Mouse (Mus musculus): ENCODE results near the gene Stx19. TPM values are rescaled to one million over a fixed set of nuclear protein-coding genes. Genes with fewer than 3 reads are reported as not detected.
A peak's percentile ranks its signal among the peaks of the same experiment; 100 is the strongest.

Gene Stx19
- polyA plus RNA-seq, 1 experiment from 2014 or later, result 0.38 TPM

DNA sequence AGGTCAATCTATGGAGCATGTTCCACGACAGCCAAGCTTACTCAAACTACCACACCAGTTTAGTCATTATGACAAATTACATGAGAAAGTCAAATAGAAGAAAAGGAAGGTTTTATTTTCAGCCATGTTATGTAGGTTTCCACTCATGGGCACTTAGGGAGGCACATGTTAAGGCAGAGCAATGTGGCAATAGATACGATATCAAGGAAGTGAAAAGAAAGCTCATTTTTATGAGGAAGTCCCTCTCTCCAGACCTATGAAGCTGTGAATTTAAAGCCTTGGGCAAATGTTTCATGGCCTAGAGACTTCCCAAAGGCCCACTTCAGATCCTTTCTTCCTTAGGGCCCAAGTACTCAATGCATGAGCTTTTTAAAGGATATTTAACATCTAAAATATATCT lies 43.0 kb downstream of the Stx19 start:
- no peaks in the 10 kb centered on the region for H3K9me3 ChIP-seq (ENCODE audit: control insufficient read depth, low read length)
- ATAC-seq (ENCODE audit: low FRiP score, low TSS enrichment), result no peak
- WGBS, result 93% methylated on average over 2 of the region's 2 CpGs
- H3K27ac ChIP-seq (ENCODE audit: low read depth, low read length), result no peak overlapping the region
- H3K4me3 ChIP-seq (ENCODE audit: low read length), result no peak overlapping the region
- H3K9ac ChIP-seq (ENCODE audit: low read depth, low read length), result no peak overlapping the region
- H3K4me2 ChIP-seq (replicated peaks; ENCODE audit: low read depth, low read length), result no peak overlapping the region
- H3K36me3 ChIP-seq (ENCODE audit: control insufficient read depth, insufficient read depth, low read length), result no peaks in the 10 kb centered on the region
- no peaks in the 10 kb centered on the region for H3K4me1 ChIP-seq (ENCODE audit: control insufficient read depth, insufficient read depth, low read length)
- no peaks in the 10 kb centered on the region for H3K27me3 ChIP-seq (ENCODE audit: control insufficient read depth, insufficient read depth, low read length)

DNA sequence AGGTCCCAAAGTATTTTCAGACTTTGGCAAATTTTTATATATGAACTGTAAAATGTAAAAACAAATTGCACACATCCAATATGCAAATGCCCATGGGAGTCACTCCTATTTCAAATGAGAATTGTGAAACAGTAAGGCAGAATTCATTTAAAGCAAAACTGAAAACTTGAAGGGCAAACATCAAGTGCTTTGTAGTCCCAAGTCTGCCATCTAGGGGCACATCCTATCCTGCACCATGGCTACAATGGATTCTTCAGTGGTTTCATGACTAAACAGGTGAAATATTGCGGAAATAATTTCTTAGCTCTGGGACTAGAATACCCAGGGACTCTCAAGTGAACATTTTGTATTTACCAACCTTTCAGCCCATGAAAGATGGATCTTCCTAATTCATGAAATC lies 43.5 kb downstream of the Stx19 start:
- Histone ChIP-seq H3K36me3 (ENCODE audit: control insufficient read depth, insufficient read depth, low read length) (no peaks in the 10 kb centered on the region), H3K4me1 (ENCODE audit: control insufficient read depth, insufficient read depth, low read length) (no peaks in the 10 kb centered on the region), H3K27me3 (ENCODE audit: control insufficient read depth, insufficient read depth, low read length) (no peaks in the 10 kb centered on the region), H3K4me3 (ENCODE audit: low read length) (no peak overlapping the region), H3K9ac (ENCODE audit: low read depth, low read length) (no peak overlapping the region), H3K27ac (ENCODE audit: low read depth, low read length) (no peak overlapping the region), H3K4me2 (replicated peaks; ENCODE audit: low read depth, low read length) (no peak overlapping the region), H3K9me3 (ENCODE audit: control insufficient read depth, low read length) (no peaks in the 10 kb centered on the region)
- ATAC-seq (ENCODE audit: low FRiP score, low TSS enrichment), result no peak
- 93% methylated on average over 1 of the region's 1 CpGs for WGBS

DNA sequence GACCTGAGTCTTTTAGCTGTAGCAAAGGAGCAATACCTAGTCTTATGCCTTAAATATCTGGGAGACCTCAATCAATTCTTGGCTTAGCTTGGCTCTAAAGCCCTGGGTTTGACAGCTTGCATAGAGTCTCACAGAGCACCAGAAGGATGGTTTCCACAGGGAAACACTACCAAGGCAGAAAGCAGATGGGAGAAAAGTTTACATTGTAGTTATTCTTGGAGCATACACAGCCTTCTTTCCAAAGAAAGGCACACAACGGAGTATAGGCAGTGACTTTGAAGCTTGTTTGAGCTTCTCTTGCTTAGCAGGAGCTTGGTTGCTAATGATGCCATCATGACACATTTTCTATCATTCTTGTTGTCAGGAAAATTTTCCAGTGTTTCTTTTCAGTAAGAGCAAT lies 45.7 kb downstream of the Stx19 start:
- Histone ChIP-seq H3K27me3 (ENCODE audit: control insufficient read depth, insufficient read depth, low read length) (no peaks in the 10 kb centered on the region), H3K27ac (ENCODE audit: low read depth, low read length) (no peak overlapping the region), H3K36me3 (ENCODE audit: control insufficient read depth, insufficient read depth, low read length) (no peaks in the 10 kb centered on the region), H3K4me3 (ENCODE audit: low read length) (no peak overlapping the region), H3K9me3 (ENCODE audit: control insufficient read depth, low read length) (no peaks in the 10 kb centered on the region), H3K4me1 (ENCODE audit: control insufficient read depth, insufficient read depth, low read length) (no peaks in the 10 kb centered on the region), H3K9ac (ENCODE audit: low read depth, low read length) (no peak overlapping the region), H3K4me2 (replicated peaks; ENCODE audit: low read depth, low read length) (no peak overlapping the region)
- WGBS, result 95% methylated on average over 1 of the region's 1 CpGs
- ATAC-seq (ENCODE audit: low FRiP score, low TSS enrichment), result no peak

DNA sequence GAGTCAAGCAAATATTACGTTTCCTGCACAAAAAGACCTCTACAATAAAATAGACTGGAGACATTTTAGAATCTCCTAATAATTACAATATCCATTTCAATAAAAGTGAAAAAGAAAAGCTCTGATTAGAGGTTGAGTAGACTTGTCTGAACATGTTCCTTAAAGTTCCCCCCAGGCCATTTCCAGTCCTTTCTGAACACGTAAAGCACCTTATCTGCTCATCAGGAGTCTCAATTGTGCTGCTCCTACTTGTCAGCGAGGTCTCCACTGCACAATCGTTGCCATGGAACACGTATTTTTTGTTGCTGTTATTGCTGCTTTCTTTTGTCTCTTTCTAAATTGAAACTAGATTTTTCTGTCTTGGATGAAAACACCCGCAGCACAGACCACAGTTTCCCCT lies 47.0 kb downstream of the Stx19 start:
- H3K9me3 ChIP-seq (ENCODE audit: control insufficient read depth, low read length), result no peaks in the 10 kb centered on the region
- H3K27ac ChIP-seq (ENCODE audit: low read depth, low read length), result no peak overlapping the region
- no peaks in the 10 kb centered on the region for H3K36me3 ChIP-seq (ENCODE audit: control insufficient read depth, insufficient read depth, low read length)
- H3K27me3 ChIP-seq (ENCODE audit: control insufficient read depth, insufficient read depth, low read length), result no peaks in the 10 kb centered on the region
- no peaks in the 10 kb centered on the region for H3K4me1 ChIP-seq (ENCODE audit: control insufficient read depth, insufficient read depth, low read length)
- no peak overlapping the region for H3K9ac ChIP-seq (ENCODE audit: low read depth, low read length)
- 77% methylated on average over 6 of the region's 6 CpGs for WGBS
- H3K4me3 ChIP-seq (ENCODE audit: low read length), result no peak overlapping the region
- no peak for ATAC-seq (ENCODE audit: low FRiP score, low TSS enrichment)
- H3K4me2 ChIP-seq (replicated peaks; ENCODE audit: low read depth, low read length), result no peak overlapping the region

DNA sequence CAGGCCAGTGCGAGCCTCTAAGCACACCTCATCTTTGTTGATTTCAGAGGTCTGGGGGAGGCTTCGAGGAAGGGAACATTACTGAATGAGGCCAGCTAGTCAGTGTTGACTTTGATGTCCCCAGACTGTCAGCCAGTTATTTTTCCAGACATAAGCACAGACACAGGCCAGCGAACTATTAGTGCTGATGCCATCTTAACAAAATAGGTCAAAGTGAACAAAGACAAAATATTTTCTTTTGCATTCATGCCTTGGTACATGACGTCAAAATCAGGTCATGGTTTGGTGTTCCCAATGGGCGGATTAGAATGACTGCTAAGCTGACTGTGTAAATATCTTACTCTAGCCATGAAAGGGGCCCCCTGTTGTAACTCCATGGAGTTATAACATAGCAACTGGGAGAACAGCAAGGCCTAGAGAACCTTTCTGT lies 58.2 kb downstream of the Stx19 start:
- Histone ChIP-seq H3K9me3 (ENCODE audit: control insufficient read depth, low read length) (no peaks in the 10 kb centered on the region), H3K27me3 (ENCODE audit: control insufficient read depth, insufficient read depth, low read length) (no peaks in the 10 kb centered on the region), H3K9ac (ENCODE audit: low read depth, low read length) (no peak overlapping the region), H3K27ac (ENCODE audit: low read depth, low read length) (no peak overlapping the region; the same call in 1 of the 2 replicates), H3K4me1 (ENCODE audit: control insufficient read depth, insufficient read depth, low read length) (no peaks in the 10 kb centered on the region; the same call in 1 of the 2 replicates), H3K36me3 (ENCODE audit: control insufficient read depth, insufficient read depth, low read length) (no peaks in the 10 kb centered on the region), H3K4me3 (ENCODE audit: low read length) (no peak overlapping the region), H3K4me2 (replicated peaks; ENCODE audit: low read depth, low read length) (no peak overlapping the region)
- peak; percentile 79 for ATAC-seq (ENCODE audit: low FRiP score, low TSS enrichment)
- WGBS, result 19% methylated on average over 5 of the region's 5 CpGs

DNA sequence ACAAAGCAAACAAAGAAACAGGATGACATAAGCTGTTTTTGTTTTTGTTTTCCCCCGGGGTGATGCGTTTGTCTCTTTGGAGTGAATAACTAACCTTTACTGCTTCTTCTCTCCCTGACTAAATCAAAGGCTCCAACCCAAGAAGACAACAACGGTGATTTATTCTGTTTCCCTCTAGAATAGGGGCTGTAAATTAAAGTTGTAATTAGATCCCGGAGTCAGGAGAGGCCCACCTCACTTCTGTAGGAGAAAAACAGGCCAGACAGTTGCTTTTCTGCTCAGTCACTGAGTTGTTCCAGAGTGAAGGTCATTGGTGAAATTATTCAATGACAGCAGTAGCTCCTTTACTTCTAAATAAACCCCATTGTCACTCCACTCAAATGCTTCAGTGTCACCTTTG lies 58.7 kb downstream of the Stx19 start:
- H3K36me3 ChIP-seq (ENCODE audit: control insufficient read depth, insufficient read depth, low read length), result no peaks in the 10 kb centered on the region
- H3K4me2 ChIP-seq (replicated peaks; ENCODE audit: low read depth, low read length), result no peak overlapping the region
- no peaks in the 10 kb centered on the region for H3K27me3 ChIP-seq (ENCODE audit: control insufficient read depth, insufficient read depth, low read length)
- WGBS, result 5% methylated on average over 4 of the region's 4 CpGs
- ATAC-seq (ENCODE audit: low FRiP score, low TSS enrichment), result peak; percentile 84; the same call in 1 of the 2 replicates
- no peaks in the 10 kb centered on the region for H3K9me3 ChIP-seq (ENCODE audit: control insufficient read depth, low read length)
- no peaks in the 10 kb centered on the region; the same call in 1 of the 2 replicates for H3K4me1 ChIP-seq (ENCODE audit: control insufficient read depth, insufficient read depth, low read length)
- H3K4me3 ChIP-seq (ENCODE audit: low read length), result no peak overlapping the region
- H3K9ac ChIP-seq (ENCODE audit: low read depth, low read length), result no peak overlapping the region
- no peak overlapping the region; the same call in 1 of the 2 replicates for H3K27ac ChIP-seq (ENCODE audit: low read depth, low read length)

Small RNAs within 50 kb of the gene (microRNA-seq; reads per million reads assigned to microRNA genes)
- not detected for gene Gm25986

Other genes starting within 250 kb of the Stx19 start
- gene Nsun3, start 27.9 kb upstream of the Stx19 start, polyA plus RNA-seq (2014; fragmentation: Nextera tagmentation; extraction: Ambion mirVana), result 9.4 and 10.5 TPM in 2 replicates
- 12.4 and 19.0 TPM in 2 replicates for gene Arl13b, start 32.4 kb downstream of the Stx19 start, polyA plus RNA-seq (2014; fragmentation: Nextera tagmentation; extraction: Ambion mirVana)
- 12.7 and 28.9 TPM in 2 replicates for gene Pros1, start 39.6 kb downstream of the Stx19 start, polyA plus RNA-seq (2014; fragmentation: Nextera tagmentation; extraction: Ambion mirVana)

Measured in kidney, embryonic 14.5 days (tissue).